Mouse (Mus musculus): ENCODE measurements around the gene Zfp213. TPM values are rescaled to one million over a fixed set of nuclear protein-coding genes. Genes with fewer than 3 reads are reported as not detected.
A peak's percentile ranks its signal among the peaks of the same experiment; 100 is the strongest.

Zfp213 gene
- polyA plus RNA-seq, 1 experiment from 2014 or later = 10.9 TPM

GRCm38 (mm10) chr17:23550856-23551255 is 13.2 kb downstream of the Zfp213 start:
- WGBS = 1% methylated on average over 15 of the region's 15 CpGs
- no peaks in the 10 kb centered on the region for H3K9me3 ChIP-seq (replicated peaks)
- no peaks in the 10 kb centered on the region for H3K36me3 ChIP-seq
- H3K27ac ChIP-seq = peak overlapping the region; percentile 74
- ATAC-seq (replicated peaks; ENCODE audit: insufficient number of reproducible peaks, insufficient read depth, low FRiP score, low read depth) = 0 out of 2 replicates have a peak, but pooled peaks have one; percentile 1
- peaks cover 19% of the 10 kb centered on the region for H3K4me1 ChIP-seq (replicated peaks)
- peak overlapping the region; percentile 60 for H3K4me3 ChIP-seq
- H3K4me2 ChIP-seq = peak overlapping the region; percentile 77
- H3K27me3 ChIP-seq = no peaks in the 10 kb centered on the region
- H3K9ac ChIP-seq = peak overlapping the region; percentile 53

- ATAC-seq (replicated peaks; ENCODE audit: insufficient number of reproducible peaks, insufficient read depth, low FRiP score, low read depth) = peak; percentile 55
- no peaks in the 10 kb centered on the region for H3K36me3 ChIP-seq
- peaks cover 19% of the 10 kb centered on the region for H3K4me1 ChIP-seq (replicated peaks)
- H3K4me2 ChIP-seq = peak overlapping the region; percentile 77
- no peaks in the 10 kb centered on the region for H3K9me3 ChIP-seq (replicated peaks)
- no peaks in the 10 kb centered on the region for H3K27me3 ChIP-seq
- peak overlapping the region; percentile 53 for H3K9ac ChIP-seq
- H3K27ac ChIP-seq = peak overlapping the region; percentile 74
- WGBS = under 1% methylated on average over 22 of the region's 22 CpGs
- H3K4me3 ChIP-seq = peak overlapping the region; percentile 60
These were observed 13.7 kb downstream of the Zfp213 start for GRCm38 (mm10) chr17:23550188-23550791.

GRCm38 (mm10) chr17:23549441-23549840 is 14.6 kb downstream of the Zfp213 start:
- Histone ChIP-seq H3K4me3 (peak overlapping the region; percentile 60), H3K36me3 (no peaks in the 10 kb centered on the region), H3K9ac (peak overlapping the region; percentile 9; the same call in 1 of the 2 replicates), H3K4me1 (replicated peaks) (peaks cover 19% of the 10 kb centered on the region), H3K27me3 (no peaks in the 10 kb centered on the region), H3K9me3 (replicated peaks) (no peaks in the 10 kb centered on the region), H3K27ac (no peak overlapping the region), H3K4me2 (peak overlapping the region; percentile 77)
- WGBS = 5% methylated on average over 9 of the region's 9 CpGs
- ATAC-seq (replicated peaks; ENCODE audit: insufficient number of reproducible peaks, insufficient read depth, low FRiP score, low read depth) = no peak

- H3K27me3 ChIP-seq = no peaks in the 10 kb centered on the region
- ATAC-seq (replicated peaks; ENCODE audit: insufficient number of reproducible peaks, insufficient read depth, low FRiP score, low read depth) = no peak; the same call in 1 of the 2 replicates
- peak overlapping the region; percentile 60 for H3K4me3 ChIP-seq
- H3K4me1 ChIP-seq (replicated peaks) = peaks cover 19% of the 10 kb centered on the region
- WGBS = 1% methylated on average over 15 of the region's 15 CpGs
- H3K9ac ChIP-seq = no peak overlapping the region
- H3K36me3 ChIP-seq = no peaks in the 10 kb centered on the region
- peak overlapping the region; percentile 77 for H3K4me2 ChIP-seq
- peak overlapping the region; percentile 5; the same call in 1 of the 2 replicates for H3K27ac ChIP-seq
- no peaks in the 10 kb centered on the region for H3K9me3 ChIP-seq (replicated peaks)
These were observed 15.4 kb downstream of the Zfp213 start for GRCm38 (mm10) chr17:23548615-23549014.

- Histone ChIP-seq H3K36me3 (no peaks in the 10 kb centered on the region), H3K27me3 (no peaks in the 10 kb centered on the region), H3K4me3 (no peak overlapping the region; the same call in 1 of the 2 replicates), H3K27ac (no peak overlapping the region), H3K4me1 (replicated peaks) (peaks cover 19% of the 10 kb centered on the region), H3K9ac (no peak overlapping the region), H3K9me3 (replicated peaks) (no peaks in the 10 kb centered on the region), H3K4me2 (peak overlapping the region; percentile 77; the same call in 1 of the 2 replicates)
- 51% methylated on average over 11 of the region's 11 CpGs for WGBS
- no peak for ATAC-seq (replicated peaks; ENCODE audit: insufficient number of reproducible peaks, insufficient read depth, low FRiP score, low read depth)
These were observed 16.2 kb downstream of the Zfp213 start for GRCm38 (mm10) chr17:23547681-23548443.

GRCm38 (mm10) chr17:23546702-23547505 is 17.1 kb downstream of the Zfp213 start:
- WGBS = under 1% methylated on average over 42 of the region's 42 CpGs
- peak overlapping the region; percentile 77 for H3K9ac ChIP-seq

GRCm38 (mm10) chr17:23546333-23546701 is 17.7 kb downstream of the Zfp213 start:
- H3K27ac ChIP-seq = peak overlapping the region; percentile 74
- peaks cover 24% of the 10 kb centered on the region for H3K4me1 ChIP-seq (replicated peaks)
- ATAC-seq (replicated peaks; ENCODE audit: insufficient number of reproducible peaks, insufficient read depth, low FRiP score, low read depth) = peak; percentile 37
- H3K4me3 ChIP-seq = peak overlapping the region; percentile 69
- peak overlapping the region; percentile 60 for H3K4me2 ChIP-seq
- H3K27me3 ChIP-seq = peaks cover 6% of the 10 kb centered on the region; the same call in 1 of the 2 replicates
- peak overlapping the region; percentile 77 for H3K9ac ChIP-seq
- under 1% methylated on average over 20 of the region's 20 CpGs for WGBS
- H3K36me3 ChIP-seq = no peaks in the 10 kb centered on the region
- no peaks in the 10 kb centered on the region for H3K9me3 ChIP-seq (replicated peaks)

More at GRCm38 (mm10) chr17:23546702-23547505, 17.1 kb downstream of the Zfp213 start:
- Histone ChIP-seq H3K4me3 (peak overlapping the region; percentile 69), H3K27me3 (peaks cover under 1% of the 10 kb centered on the region; the same call in 1 of the 2 replicates), H3K4me1 (replicated peaks) (peaks cover 26% of the 10 kb centered on the region), H3K27ac (peak overlapping the region; percentile 74), H3K4me2 (peak overlapping the region; percentile 60), H3K9me3 (replicated peaks) (no peaks in the 10 kb centered on the region), H3K36me3 (no peaks in the 10 kb centered on the region)
- peak; percentile 28 for ATAC-seq (replicated peaks; ENCODE audit: insufficient number of reproducible peaks, insufficient read depth, low FRiP score, low read depth)

GRCm38 (mm10) chr17:23545841-23546240 is 18.2 kb downstream of the Zfp213 start:
- Histone ChIP-seq H3K27ac (no peak overlapping the region), H3K36me3 (no peaks in the 10 kb centered on the region), H3K4me1 (replicated peaks) (peaks cover 19% of the 10 kb centered on the region), H3K9me3 (replicated peaks) (no peaks in the 10 kb centered on the region), H3K27me3 (peaks cover 8% of the 10 kb centered on the region; the same call in 1 of the 2 replicates), H3K9ac (no peak overlapping the region), H3K4me2 (peak overlapping the region; percentile 60; the same call in 1 of the 2 replicates), H3K4me3 (peak overlapping the region; percentile 69; the same call in 1 of the 2 replicates)
- 14% methylated on average over 6 of the region's 6 CpGs for WGBS
- ATAC-seq (replicated peaks; ENCODE audit: insufficient number of reproducible peaks, insufficient read depth, low FRiP score, low read depth) = no peak

GRCm38 (mm10) chr17:23544766-23545165 is 19.3 kb downstream of the Zfp213 start:
- no peak overlapping the region for H3K27ac ChIP-seq
- 86% methylated on average over 1 of the region's 1 CpGs for WGBS
- H3K9me3 ChIP-seq (replicated peaks) = no peaks in the 10 kb centered on the region
- H3K9ac ChIP-seq = no peak overlapping the region
- peaks cover 17% of the 10 kb centered on the region for H3K27me3 ChIP-seq
- H3K36me3 ChIP-seq = no peaks in the 10 kb centered on the region
- H3K4me3 ChIP-seq = no peak overlapping the region
- H3K4me1 ChIP-seq (replicated peaks) = peaks cover 18% of the 10 kb centered on the region
- no peak overlapping the region for H3K4me2 ChIP-seq
- no peak for ATAC-seq (replicated peaks; ENCODE audit: insufficient number of reproducible peaks, insufficient read depth, low FRiP score, low read depth)

- no peaks in the 10 kb centered on the region for H3K9me3 ChIP-seq (replicated peaks)
- no peak overlapping the region for H3K9ac ChIP-seq
- H3K27me3 ChIP-seq = peaks cover 24% of the 10 kb centered on the region
- no peak overlapping the region for H3K4me2 ChIP-seq
- no peak overlapping the region for H3K4me3 ChIP-seq
- H3K4me1 ChIP-seq (replicated peaks) = peaks cover 12% of the 10 kb centered on the region
- no peak for ATAC-seq (replicated peaks; ENCODE audit: insufficient number of reproducible peaks, insufficient read depth, low FRiP score, low read depth)
- WGBS = 68% methylated on average over 4 of the region's 4 CpGs
- no peak overlapping the region for H3K27ac ChIP-seq
- no peaks in the 10 kb centered on the region for H3K36me3 ChIP-seq
These were observed 20.1 kb downstream of the Zfp213 start for GRCm38 (mm10) chr17:23543983-23544382.

- WGBS = 57% methylated on average over 5 of the region's 5 CpGs
- no peak for ATAC-seq (replicated peaks; ENCODE audit: insufficient number of reproducible peaks, insufficient read depth, low FRiP score, low read depth)
- Histone ChIP-seq H3K9ac (no peak overlapping the region), H3K4me1 (replicated peaks) (peaks cover 11% of the 10 kb centered on the region), H3K9me3 (replicated peaks) (no peaks in the 10 kb centered on the region), H3K27ac (no peak overlapping the region; the same call in 1 of the 2 replicates), H3K4me2 (no peak overlapping the region), H3K4me3 (no peak overlapping the region), H3K36me3 (no peaks in the 10 kb centered on the region), H3K27me3 (peaks cover 29% of the 10 kb centered on the region)
These were observed 20.7 kb downstream of the Zfp213 start for GRCm38 (mm10) chr17:23543325-23543724.

All from heart, embryonic 15.5 days (tissue).